Mouse (Mus musculus): Measurements from ENCODE around the gene C130050O18Rik. TPM values are rescaled to one million over a fixed set of nuclear protein-coding genes. Genes with fewer than 3 reads are reported as not detected.
A peak's percentile ranks its signal among the peaks of the same experiment; 100 is the strongest.

C130050O18Rik gene
- total RNA-seq, 1 experiment, result 0.49 TPM

DNA sequence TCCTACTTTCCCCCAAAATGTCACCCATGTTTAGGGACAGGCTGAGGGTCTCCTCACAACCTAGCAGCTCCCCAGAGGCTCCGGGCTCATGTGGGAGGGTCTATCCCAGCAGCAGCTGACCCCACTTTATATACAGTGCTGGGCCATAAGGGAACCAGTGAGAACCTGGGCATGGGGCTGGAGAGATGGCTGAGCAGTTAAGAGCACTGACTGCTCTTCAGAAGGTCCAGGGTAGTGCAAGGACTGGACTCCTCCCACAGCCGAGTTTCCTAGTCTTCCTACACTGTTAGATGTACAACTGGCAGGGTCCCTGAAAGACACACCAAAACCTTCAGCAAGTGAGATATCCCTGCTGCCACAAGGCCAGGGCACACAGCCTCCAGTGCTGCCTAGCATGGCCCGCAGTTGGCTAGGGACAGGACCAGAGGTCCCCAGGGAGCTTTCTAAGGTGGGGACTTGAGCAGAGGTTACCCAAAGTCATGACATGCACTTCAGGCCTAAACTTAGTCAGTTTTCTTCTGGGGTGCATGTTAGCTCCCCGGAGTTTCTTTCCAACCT is 7.6 kb upstream of the C130050O18Rik start:
- DNase-seq (ENCODE audit: low read depth, low spot score), result no peak
- Histone ChIP-seq H3K9ac (ENCODE audit: insufficient read depth, low read depth, low read length, poor library complexity, severe bottlenecking) (no peak overlapping the region), H3K4me3 (ENCODE audit: insufficient read depth in 1 of 2, low read depth in 1 of 2, low read length in 2 of 2, poor library complexity in 1 of 2, severe bottlenecking in 1 of 2) (no peak overlapping the region), H3K27ac (ENCODE audit: insufficient read depth, low read depth, low read length, poor library complexity, severe bottlenecking) (no peak overlapping the region), H3K36me3 (ENCODE audit: control insufficient read depth, insufficient read depth, low read length, poor library complexity, severe bottlenecking) (no peaks in the 10 kb centered on the region), H3K9me3 (ENCODE audit: control insufficient read depth, insufficient read depth, low read depth, low read length) (no peaks in the 10 kb centered on the region), H3K4me1 (ENCODE audit: control insufficient read depth in 2 of 2, insufficient read depth in 2 of 2, low read length in 2 of 2, poor library complexity in 1 of 2) (peaks cover 0 to 2% of the 10 kb centered on the region in 2 experiments; a peak in 1 of 4 replicates)
- in situ Hi-C loops (cut with MboI; ENCODE audit: low sequenced_read_pairs in 2 of 2, unreplicated experiment in 2 of 2), result no loop called here
- TF ChIP-seq ZC3H11A (IDR thresholded peaks at IDR 0.05; ENCODE audit: borderline replicate concordance, low read depth, low read length) (no peak), MAFK (IDR thresholded peaks at IDR 0.05; ENCODE audit: insufficient read depth, low read depth, low read length) (no peak)

DNA sequence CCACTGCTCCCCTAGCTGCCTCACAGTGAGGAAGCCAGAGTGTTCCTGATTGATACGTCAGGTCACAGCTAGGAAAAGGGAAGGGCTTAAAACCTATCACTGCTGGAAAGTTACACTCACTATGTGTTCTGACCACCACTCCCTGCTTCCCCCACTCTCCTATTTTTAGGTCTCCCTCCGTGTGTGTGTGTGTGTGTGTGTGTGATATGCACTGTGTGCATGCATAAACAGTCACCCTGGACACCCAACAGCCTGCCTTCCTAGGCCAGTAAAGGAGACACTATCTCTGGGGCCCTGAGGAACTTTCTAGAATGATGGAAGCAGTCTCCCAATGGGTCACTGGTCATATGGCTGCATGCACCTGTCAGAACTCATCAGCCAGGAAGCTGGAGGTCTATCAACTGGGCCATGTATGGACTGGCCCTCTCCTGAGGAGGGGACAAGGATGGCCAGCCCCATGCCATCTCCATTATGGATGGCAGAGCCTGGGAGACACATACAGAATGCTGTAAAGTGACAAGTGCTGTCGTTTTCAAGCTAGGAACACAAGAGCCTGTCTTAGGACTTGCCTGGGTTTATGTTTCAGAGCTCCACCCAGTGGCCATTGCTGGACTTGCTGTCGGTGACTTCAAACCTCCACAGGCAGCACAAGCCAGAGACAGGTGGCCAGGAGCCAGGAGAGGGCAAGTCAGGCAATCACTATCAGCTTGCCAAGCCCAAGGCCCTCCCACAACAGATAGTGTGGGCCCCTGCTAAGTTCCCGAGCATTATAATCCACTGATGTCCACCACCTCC is 6.9 kb upstream of the C130050O18Rik start:
- no peaks in the 10 kb centered on the region for H3K9me3 ChIP-seq (ENCODE audit: control insufficient read depth, insufficient read depth, low read depth, low read length)
- in situ Hi-C loops (cut with MboI; ENCODE audit: low sequenced_read_pairs in 2 of 2, unreplicated experiment in 2 of 2), result no loop called here
- peak; percentile 74 for DNase-seq (ENCODE audit: low read depth, low spot score)
- no peak overlapping the region for H3K9ac ChIP-seq (ENCODE audit: insufficient read depth, low read depth, low read length, poor library complexity, severe bottlenecking)
- TF ChIP-seq HCFC1 (IDR thresholded peaks at IDR 0.05; ENCODE audit: borderline replicate concordance, insufficient read depth, low read length), result no peak
- TF ChIP-seq MAFK (IDR thresholded peaks at IDR 0.05; ENCODE audit: insufficient read depth, low read depth, low read length), result no peak
- TF ChIP-seq ZC3H11A (IDR thresholded peaks at IDR 0.05; ENCODE audit: borderline replicate concordance, low read depth, low read length), result no peak; the same call in 1 of the 2 replicates
- H3K4me3 ChIP-seq (ENCODE audit: insufficient read depth in 1 of 2, low read depth in 1 of 2, low read length in 2 of 2, poor library complexity in 1 of 2, severe bottlenecking in 1 of 2), result no peak overlapping the region
- H3K36me3 ChIP-seq (ENCODE audit: control insufficient read depth, insufficient read depth, low read length, poor library complexity, severe bottlenecking), result no peaks in the 10 kb centered on the region; the same call in 1 of the 2 replicates
- no peak overlapping the region for H3K27ac ChIP-seq (ENCODE audit: insufficient read depth, low read depth, low read length, poor library complexity, severe bottlenecking)
- H3K4me1 ChIP-seq (ENCODE audit: control insufficient read depth in 2 of 2, insufficient read depth in 2 of 2, low read length in 2 of 2, poor library complexity in 1 of 2), result peaks cover 0 to 2% of the 10 kb centered on the region in 2 experiments; a peak in 1 of 4 replicates

DNA sequence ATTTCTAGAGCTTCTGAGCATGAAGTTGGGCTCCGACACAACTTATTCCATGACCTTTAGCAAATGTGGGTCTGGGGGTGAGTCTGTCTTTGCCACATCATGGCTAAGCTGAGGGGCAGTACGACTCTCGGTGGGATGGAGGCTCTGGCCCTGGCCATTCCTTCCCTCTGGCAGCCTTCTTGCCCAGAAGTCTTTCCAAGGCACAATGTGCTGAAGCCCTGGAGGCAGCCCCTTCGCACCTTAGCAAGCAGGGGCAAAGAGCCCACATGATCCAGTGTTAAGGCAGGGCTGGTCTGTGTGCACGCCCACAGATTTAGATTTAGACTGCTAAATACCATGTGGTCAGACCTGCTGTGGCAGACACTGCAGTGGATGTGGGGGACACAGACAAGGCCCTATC is 6.3 kb upstream of the C130050O18Rik start:
- DNase-seq (ENCODE audit: low read depth, low spot score), result no peak
- TF ChIP-seq HCFC1 (IDR thresholded peaks at IDR 0.05; ENCODE audit: borderline replicate concordance, insufficient read depth, low read length) (no peak), CHD2 (IDR thresholded peaks at IDR 0.05; ENCODE audit: low read depth, low read length) (no peak), ZNF384 (IDR thresholded peaks at IDR 0.05; ENCODE audit: low read depth, low read length) (no peak), ZC3H11A (IDR thresholded peaks at IDR 0.05; ENCODE audit: borderline replicate concordance, low read depth, low read length) (no peak), MAFK (IDR thresholded peaks at IDR 0.05; ENCODE audit: insufficient read depth, low read depth, low read length) (no peak)
- H3K36me3 ChIP-seq (ENCODE audit: control insufficient read depth, insufficient read depth, low read length, poor library complexity, severe bottlenecking), result no peaks in the 10 kb centered on the region; the same call in 1 of the 2 replicates
- no peaks in the 10 kb centered on the region for H3K9me3 ChIP-seq (ENCODE audit: control insufficient read depth, insufficient read depth, low read depth, low read length)
- in situ Hi-C loops (cut with MboI; ENCODE audit: low sequenced_read_pairs in 2 of 2, unreplicated experiment in 2 of 2), result no loop called here
- no peak overlapping the region for H3K4me3 ChIP-seq (ENCODE audit: insufficient read depth in 1 of 2, low read depth in 1 of 2, low read length in 2 of 2, poor library complexity in 1 of 2, severe bottlenecking in 1 of 2)
- H3K27ac ChIP-seq (ENCODE audit: insufficient read depth, low read depth, low read length, poor library complexity, severe bottlenecking), result no peak overlapping the region
- H3K9ac ChIP-seq (ENCODE audit: insufficient read depth, low read depth, low read length, poor library complexity, severe bottlenecking), result no peak overlapping the region
- H3K4me1 ChIP-seq (ENCODE audit: control insufficient read depth in 2 of 2, insufficient read depth in 2 of 2, low read length in 2 of 2, poor library complexity in 1 of 2), result peaks cover 0 to 2% of the 10 kb centered on the region in 2 experiments; a peak in 1 of 4 replicates

DNA sequence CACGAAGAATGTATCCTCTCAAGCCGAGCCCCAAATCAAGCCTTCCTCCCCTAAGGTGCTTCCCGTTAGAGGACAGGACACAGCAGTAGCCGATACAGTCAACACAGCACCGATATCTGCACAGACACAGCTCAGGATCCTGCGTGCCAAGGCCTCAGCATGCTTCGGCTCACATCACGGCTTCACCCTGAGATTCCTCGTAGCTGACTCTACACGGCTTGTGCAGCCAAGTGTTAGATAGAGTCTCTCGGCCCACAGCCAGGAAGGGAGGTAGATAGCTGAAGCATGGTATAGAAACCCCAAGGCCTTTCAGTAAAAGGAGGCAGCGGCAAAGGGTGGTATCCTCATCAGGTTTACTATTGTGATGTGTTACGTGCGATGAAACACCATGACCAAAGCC is 5.1 kb upstream of the C130050O18Rik start:
- Histone ChIP-seq H3K27ac (ENCODE audit: insufficient read depth, low read depth, low read length, poor library complexity, severe bottlenecking) (no peak overlapping the region), H3K9me3 (ENCODE audit: control insufficient read depth, insufficient read depth, low read depth, low read length) (no peaks in the 10 kb centered on the region), H3K4me1 (ENCODE audit: control insufficient read depth in 2 of 2, insufficient read depth in 2 of 2, low read length in 2 of 2, poor library complexity in 1 of 2) (peaks cover 0 to under 1% of the 10 kb centered on the region in 2 experiments; a peak in 1 of 4 replicates), H3K9ac (ENCODE audit: insufficient read depth, low read depth, low read length, poor library complexity, severe bottlenecking) (no peak overlapping the region), H3K36me3 (ENCODE audit: control insufficient read depth, insufficient read depth, low read length, poor library complexity, severe bottlenecking) (no peaks in the 10 kb centered on the region; the same call in 1 of the 2 replicates), H3K4me3 (ENCODE audit: insufficient read depth in 1 of 2, low read depth in 1 of 2, low read length in 2 of 2, poor library complexity in 1 of 2, severe bottlenecking in 1 of 2) (no peak overlapping the region)
- no peak for DNase-seq (ENCODE audit: low read depth, low spot score)
- in situ Hi-C loops (cut with MboI; ENCODE audit: low sequenced_read_pairs in 2 of 2, unreplicated experiment in 2 of 2), result no loop called here
- TF ChIP-seq ZNF384 (IDR thresholded peaks at IDR 0.05; ENCODE audit: low read depth, low read length) (no peak), CHD2 (IDR thresholded peaks at IDR 0.05; ENCODE audit: low read depth, low read length) (no peak), ZC3H11A (IDR thresholded peaks at IDR 0.05; ENCODE audit: borderline replicate concordance, low read depth, low read length) (no peak)
